ENCODE assay signal across 8 mouse cellular contexts in genomic region chr9:56634406-56635120, GRCm38 (mm10).
DNase-seq lines count a peak whose midpoint lies in the region; ATAC-seq and TF ChIP-seq lines count a peak whose summit lies in the region.

No protein-coding gene starts in this region.

- peaks cover 78% of the 10 kb centered on the region for H3K27me3 ChIP-seq in E14TG2a.4 (ENCODE audit: insufficient read depth, low read length)
- H3K27me3 ChIP-seq in forebrain, embryonic 16.5 days (replicated peaks; ENCODE audit: control insufficient read depth, insufficient read depth, low read length): peaks cover 22% of the 10 kb centered on the region
- peaks cover 82% of the 10 kb centered on the region for H3K27me3 ChIP-seq in liver, embryonic 13.5 days

- H3K4me1 ChIP-seq in E14TG2a.4 (replicated peaks; ENCODE audit: low read depth, low read length): peaks cover 43% of the 10 kb centered on the region
- H3K4me1 ChIP-seq in forebrain, embryonic 16.5 days (replicated peaks; ENCODE audit: control insufficient read depth, insufficient read depth, low read length): peaks cover 46% of the 10 kb centered on the region
- H3K4me1 ChIP-seq in liver, embryonic 13.5 days (replicated peaks): peaks cover 5% of the 10 kb centered on the region; the same call in 1 of the 2 replicates

- peak; percentile 41 for DNase-seq in cerebellum, adult 11 months
- DNase-seq in cerebellum, postnatal 4 days (ENCODE audit: low spot score in 2 of 2): no peak
- no peak for DNase-seq in liver, embryonic 13.5 days
- no peak for DNase-seq in thymus, postnatal 4 days
- no peak for DNase-seq in right cerebral cortex, postnatal 14 days
- DNase-seq in gastrocnemius, postnatal 14 days: no peak

- no peaks in the 10 kb centered on the region for H3K36me3 ChIP-seq in E14TG2a.4 (ENCODE audit: insufficient read depth, low read length)
- no peaks in the 10 kb centered on the region for H3K36me3 ChIP-seq in forebrain, embryonic 16.5 days (ENCODE audit: control insufficient read depth, insufficient read depth)
- no peaks in the 10 kb centered on the region for H3K36me3 ChIP-seq in liver, embryonic 13.5 days

- no peak for TF ChIP-seq CTCF in E14TG2a.4 (conservative IDR thresholded peaks at IDR 0.05; ENCODE audit: low read length)

- ATAC-seq in forebrain, embryonic 16.5 days: no peak
- ATAC-seq in liver, embryonic 13.5 days (ENCODE audit: low read depth): no peak

- H3K4me2 ChIP-seq in forebrain, embryonic 16.5 days (ENCODE audit: low read length): peak overlapping the region; percentile 67
- H3K4me2 ChIP-seq in liver, embryonic 13.5 days: peak overlapping the region; percentile 69

- intact Hi-C loops in gastrocnemius, postnatal 14 days (cut with DNase I; ENCODE audit: low total_unique reads): no loop called here

- H3K4me3 ChIP-seq in E14TG2a.4 (replicated peaks; ENCODE audit: low read length): peak overlapping the region; percentile 84
- peak overlapping the region; percentile 79 for H3K4me3 ChIP-seq in forebrain, embryonic 16.5 days (replicated peaks; ENCODE audit: low read length)
- H3K4me3 ChIP-seq in liver, embryonic 13.5 days (replicated peaks): peak overlapping the region; percentile 53

- peak overlapping the region; percentile 91 for H3K9ac ChIP-seq in forebrain, embryonic 16.5 days (replicated peaks; ENCODE audit: low read depth, low read length)
- peak overlapping the region; percentile 45; the same call in 1 of the 2 replicates for H3K9ac ChIP-seq in liver, embryonic 13.5 days

- no peaks in the 10 kb centered on the region for H3K9me3 ChIP-seq in E14TG2a.4 (ENCODE audit: low read length)
- H3K9me3 ChIP-seq in forebrain, embryonic 16.5 days (ENCODE audit: control insufficient read depth, low read length): no peaks in the 10 kb centered on the region
- H3K9me3 ChIP-seq in liver, embryonic 13.5 days (replicated peaks): no peaks in the 10 kb centered on the region

- 0% methylated on average over 25 of the region's 25 CpGs for WGBS in forebrain, embryonic 16.5 days
- 5% methylated on average over 25 of the region's 25 CpGs for WGBS in liver, embryonic 13.5 days (ENCODE audit: insufficient replicate concordance)

- H3K27ac ChIP-seq in forebrain, embryonic 16.5 days (ENCODE audit: low read length): peak overlapping the region; percentile 64
- no peak overlapping the region for H3K27ac ChIP-seq in liver, embryonic 13.5 days
